Mouse (Mus musculus) WW6 (cell line): Measurements from ENCODE around the gene AC161166.1.
"Not testable (repeated sequence)": the region's sequence is repeated elsewhere in the genome, so short reads cannot be mapped to it uniquely, and the experiment has no call there.

Experiments used
- DNase-seq: peaks from one replicate; pipeline ENCODE4 v3.0.0-alpha.2; 2013; ENCODE audit warnings: low read depth, low spot score

AC161166.1 gene

GRCm38 (mm10) chr7:24485481-24485880 lies 26.8 kb downstream of the AC161166.1 start:
- no peak for DNase-seq

DNA sequence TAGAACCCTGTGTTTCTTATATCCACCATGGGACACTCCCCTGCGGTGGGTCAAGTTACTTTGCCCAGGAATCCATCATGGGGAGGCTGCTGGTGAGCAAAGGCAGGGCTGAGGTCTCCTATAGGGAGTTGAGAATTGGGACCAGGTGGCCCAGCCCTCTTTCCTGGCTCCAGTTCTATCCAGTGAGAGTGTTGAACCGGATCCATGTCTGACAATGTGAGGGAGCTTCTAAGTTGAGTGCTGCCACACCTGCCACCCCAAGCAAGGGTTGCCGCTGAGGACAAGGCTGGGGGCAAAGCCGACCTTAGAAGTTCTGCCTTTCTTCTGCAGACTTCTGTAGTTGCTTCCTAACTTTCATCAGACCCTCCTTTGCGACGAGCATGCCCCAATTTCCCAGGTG lies 29.0 kb downstream of the AC161166.1 start:
- not testable (repeated sequence) for DNase-seq

DNA sequence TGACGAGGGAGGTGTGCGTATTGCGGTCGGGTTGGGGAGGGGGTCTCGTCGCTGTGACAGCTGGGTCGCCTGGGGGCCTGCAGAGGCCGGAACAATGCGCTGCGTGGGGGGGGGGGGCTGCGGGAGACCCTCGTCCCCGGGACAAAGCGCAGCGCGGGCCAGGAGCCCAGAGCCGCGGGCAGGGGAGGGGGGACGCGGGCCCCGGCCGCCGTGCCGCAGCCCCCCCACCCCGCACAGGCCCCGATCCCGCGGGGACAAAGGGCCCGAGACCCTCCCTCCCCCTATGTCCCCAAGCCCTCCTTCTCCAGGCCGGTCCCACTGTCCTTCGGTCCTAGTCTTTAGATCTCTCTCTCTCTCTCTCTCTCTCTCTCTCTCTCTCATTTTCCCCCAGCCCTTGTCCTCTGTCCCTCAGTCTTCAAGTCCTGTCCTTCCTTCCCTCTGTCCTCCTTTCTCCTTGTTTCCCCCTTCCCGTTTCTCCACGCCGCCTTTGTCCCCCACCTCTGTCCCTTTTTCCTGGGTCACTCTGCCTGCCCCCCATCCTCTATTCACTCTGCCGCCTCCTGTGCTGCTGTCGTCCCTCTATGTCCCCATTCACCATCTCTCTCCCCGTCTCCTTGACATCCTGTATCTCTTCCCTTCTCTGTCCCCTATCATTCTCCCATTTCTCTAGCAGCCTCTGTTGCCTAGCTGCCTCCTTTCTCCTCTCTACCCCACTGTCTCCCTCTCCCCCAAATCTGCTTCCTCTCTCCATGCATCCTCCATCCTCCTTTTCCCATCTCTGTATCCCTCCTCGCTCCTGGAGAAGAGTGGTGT lies 29.8 kb downstream of the AC161166.1 start:
- DNase-seq = no peak

GRCm38 (mm10) chr7:24481474-24482207 lies 30.6 kb downstream of the AC161166.1 start, which contains the start of gene Cadm4:
Gene Cadm4 (plus strand): TSS chr7:24482023.
- DNase-seq = peak; percentile 74

DNA sequence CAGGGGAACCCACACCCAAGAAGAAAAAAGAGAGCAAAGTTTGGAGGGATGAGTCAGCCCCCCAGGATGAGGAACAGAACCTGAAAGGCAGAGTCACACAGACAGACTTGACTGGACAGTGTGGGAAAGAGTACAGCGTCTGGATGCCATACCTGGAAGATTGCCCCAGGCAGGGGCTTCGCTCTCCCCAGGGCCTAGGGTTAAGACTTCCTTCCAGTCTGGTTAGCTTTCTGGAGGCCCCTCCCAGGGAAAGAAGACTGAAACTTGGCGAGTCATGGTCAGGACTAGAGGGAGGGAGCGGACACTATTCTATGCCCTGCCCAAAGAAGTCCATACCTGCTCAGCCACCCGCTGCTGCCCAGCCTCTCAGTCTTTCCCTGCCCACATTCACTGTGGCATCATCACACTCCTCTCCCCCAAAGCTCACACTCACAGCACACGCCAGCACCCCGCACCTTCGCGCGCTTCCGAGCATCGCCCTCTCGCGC lies 31.2 kb downstream of the AC161166.1 start:
- DNase-seq = no peak

DNA sequence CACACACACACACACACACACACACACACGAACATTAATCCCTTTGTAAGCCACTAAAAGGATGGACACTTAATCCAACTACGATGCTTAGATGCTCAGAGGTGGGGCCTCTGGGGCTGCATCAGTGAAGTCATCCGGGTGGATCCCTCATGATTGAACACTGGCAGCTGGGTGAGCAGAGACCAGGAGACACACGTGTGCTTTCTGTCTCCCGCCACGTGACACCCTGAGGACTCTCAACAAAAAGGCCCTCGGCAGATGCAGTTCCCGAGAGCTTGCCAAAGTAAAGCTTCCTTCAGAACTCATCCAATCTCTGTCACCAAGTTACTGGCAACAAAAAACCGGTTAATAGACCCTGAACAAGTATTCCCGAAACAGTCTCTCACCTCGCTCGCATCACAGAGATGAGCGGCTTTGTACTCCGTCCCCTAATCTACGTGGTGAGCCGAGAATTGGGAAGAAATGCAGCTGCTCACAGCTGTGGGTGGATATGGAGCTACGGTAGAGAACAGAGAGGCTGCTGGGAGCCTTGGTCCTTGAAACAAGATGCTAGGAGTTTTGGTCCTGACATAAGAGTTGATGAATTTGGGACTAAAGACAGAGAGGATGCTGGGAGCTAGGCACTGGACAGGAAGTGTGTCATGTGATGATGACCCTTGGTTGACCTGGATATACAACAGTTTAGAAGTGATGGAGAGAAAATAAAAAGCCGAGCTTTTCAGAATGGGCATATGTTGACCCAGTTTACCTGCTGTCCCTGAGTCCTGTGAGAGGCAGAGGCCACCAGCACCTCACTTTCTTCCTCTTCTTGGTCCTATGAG lies 31.9 kb downstream of the AC161166.1 start:
- no peak for DNase-seq

- DNase-seq = no peak
Observed at GRCm38 (mm10) chr7:24479685-24480084, 32.6 kb downstream of the AC161166.1 start.

DNA sequence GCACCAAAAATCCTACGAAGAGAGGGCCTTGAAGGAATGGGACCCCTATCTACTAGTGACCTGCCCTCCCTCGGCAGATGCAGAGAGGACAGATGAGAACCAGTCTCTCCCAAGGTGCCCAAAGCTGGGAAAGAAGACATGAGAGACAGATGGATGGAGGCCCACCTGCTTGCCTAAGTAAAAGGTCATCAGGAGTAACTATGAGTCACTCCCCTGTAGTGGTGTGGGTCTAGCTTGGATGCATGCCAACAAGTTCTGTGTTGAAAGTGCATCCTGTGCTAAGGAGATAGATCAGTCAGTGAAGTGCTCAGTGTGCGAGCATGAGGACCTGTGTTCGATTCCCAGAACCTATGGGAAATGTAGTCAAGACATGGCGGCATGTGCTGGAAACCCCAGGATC lies 33.3 kb downstream of the AC161166.1 start:
- DNase-seq = no peak

GRCm38 (mm10) chr7:24476856-24477255 lies 35.4 kb downstream of the AC161166.1 start:
- DNase-seq = no peak

GRCm38 (mm10) chr7:24476338-24476737 lies 35.9 kb downstream of the AC161166.1 start:
- no peak for DNase-seq

- DNase-seq = no peak
Observed at GRCm38 (mm10) chr7:24474811-24475506, 37.3 kb downstream of the AC161166.1 start.

DNA sequence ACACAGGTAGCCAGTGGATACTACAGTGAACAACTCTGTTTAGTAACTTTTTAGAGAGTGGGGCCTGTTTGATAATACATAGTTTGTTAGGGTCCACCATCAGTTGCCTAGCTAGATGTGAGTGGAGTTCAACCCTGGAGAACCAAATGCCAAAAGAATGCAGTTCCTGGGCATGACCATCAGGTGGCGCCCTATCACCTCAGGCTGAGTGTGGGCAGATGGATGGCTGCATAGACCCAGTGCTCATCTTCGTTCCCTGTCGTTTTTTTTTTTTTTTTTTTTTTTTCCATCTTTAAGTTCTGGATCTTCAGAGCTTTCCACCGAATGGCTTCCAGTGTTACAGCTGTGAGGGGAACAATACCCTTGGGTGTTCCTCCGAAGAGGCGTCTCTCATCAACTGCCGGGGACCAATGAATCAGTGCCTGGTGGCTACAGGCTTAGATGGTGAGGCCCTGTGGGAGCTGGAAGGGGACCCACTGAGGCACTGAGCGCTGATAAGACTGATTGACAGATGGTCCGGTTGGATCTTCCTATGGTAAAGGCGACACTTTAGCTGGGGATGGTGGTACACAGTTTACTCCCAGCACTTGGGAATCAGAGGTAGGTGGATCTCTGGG lies 38.2 kb downstream of the AC161166.1 start:
- no peak for DNase-seq

- DNase-seq = no peak
Observed at GRCm38 (mm10) chr7:24472937-24473336, 39.3 kb downstream of the AC161166.1 start.

GRCm38 (mm10) chr7:24472442-24472841 lies 39.8 kb downstream of the AC161166.1 start:
- no peak for DNase-seq

GRCm38 (mm10) chr7:24470356-24470755 lies 41.9 kb downstream of the AC161166.1 start:
- DNase-seq = no peak

- no peak for DNase-seq
Observed at GRCm38 (mm10) chr7:24469126-24469525, 43.1 kb downstream of the AC161166.1 start.

GRCm38 (mm10) chr7:24467886-24468285 lies 44.4 kb downstream of the AC161166.1 start:
- no peak for DNase-seq

- DNase-seq = no peak
Observed at GRCm38 (mm10) chr7:24466835-24467234, 45.4 kb downstream of the AC161166.1 start.

DNA sequence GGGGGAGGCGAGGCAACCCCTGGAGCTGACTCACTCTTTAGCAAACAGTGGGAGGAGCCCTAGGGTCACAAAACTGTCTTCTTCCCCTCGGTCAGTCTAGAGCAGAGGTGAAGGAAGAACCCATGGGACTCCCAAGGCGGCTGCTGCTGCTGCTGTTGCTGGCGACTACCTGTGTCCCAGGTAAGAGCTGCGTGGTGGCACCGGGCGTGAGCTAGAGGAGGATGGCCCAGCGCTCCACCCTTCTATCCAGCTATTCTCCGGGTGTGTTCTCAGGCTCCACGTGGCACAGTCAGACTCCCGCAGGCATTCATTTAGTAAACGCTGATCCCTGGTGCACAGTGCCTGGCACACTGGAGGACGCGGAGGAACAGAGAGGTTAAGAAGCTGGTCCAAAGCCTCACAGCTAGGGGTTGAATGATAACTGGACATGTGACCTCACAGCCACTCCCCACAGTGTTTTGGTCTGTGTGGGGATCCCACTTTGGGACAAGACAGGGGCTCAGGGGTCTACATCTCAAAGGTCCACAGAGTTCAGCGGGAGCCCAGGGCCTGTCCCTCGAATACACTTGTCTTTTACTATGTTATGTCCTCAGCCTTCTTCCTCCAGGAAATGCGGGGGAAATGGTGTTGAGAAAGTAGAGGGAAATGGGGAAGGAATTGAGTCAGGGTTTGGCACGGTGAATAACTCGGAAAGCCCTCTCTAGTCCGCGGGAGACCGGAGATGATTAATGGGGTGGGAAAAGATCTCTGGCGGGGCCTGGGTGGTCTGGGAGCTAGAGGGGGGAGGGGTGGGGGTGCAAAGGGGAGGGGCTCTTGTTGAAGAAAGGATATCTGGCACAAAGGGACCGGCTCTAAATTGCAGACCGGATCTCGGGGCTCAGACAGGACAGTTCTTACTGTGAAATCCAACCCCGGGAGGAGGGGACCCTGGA lies 49.6 kb downstream of the AC161166.1 start, which contains the start of gene Plaur:
Plaur (plus strand) TSS at position 97 of the 932 bp plus-strand sequence.
- no peak for DNase-seq
